Mouse (Mus musculus): ENCODE measurements around the gene Ulk4. TPM values are rescaled to one million over a fixed set of nuclear protein-coding genes. Genes with fewer than 3 reads are reported as not detected.

The Ulk4 gene
- polyA plus RNA-seq, 2 experiments, result 0.40 to 30.5 TPM

GRCm38 (mm10) chr9:121319323-121319966 is 42.4 kb upstream of the Ulk4 start:
- no peak for ATAC-seq (ENCODE audit: insufficient read depth)
- Histone ChIP-seq H3K27ac (no peak overlapping the region), H3K9me3 (ENCODE audit: control insufficient read depth, low read length) (no peaks in the 10 kb centered on the region), H3K4me3 (ENCODE audit: insufficient read depth in 1 of 2, low read depth in 2 of 2, low read length in 2 of 2) (no peak overlapping the region), H3K36me3 (replicated peaks; ENCODE audit: control insufficient read depth, insufficient read depth, low read depth) (no peaks in the 10 kb centered on the region), H3K27me3 (ENCODE audit: control insufficient read depth, insufficient read depth, low read length) (no peaks in the 10 kb centered on the region), H3K4me2 (ENCODE audit: low read depth) (no peak overlapping the region), H3K4me1 (replicated peaks; ENCODE audit: control insufficient read depth in 2 of 2, insufficient read depth in 2 of 2, low read length in 1 of 2) (peaks cover 0 to 18% of the 10 kb centered on the region in 2 experiments; a peak in 3 of 4 replicates), H3K9ac (replicated peaks) (no peak overlapping the region)
- TF ChIP-seq CTCF (IDR thresholded peaks at IDR 0.05; ENCODE audit: low read depth) (no peak), EP300 (IDR thresholded peaks at IDR 0.05; ENCODE audit: low read depth) (no peak)
- 82% methylated on average over 10 of the region's 10 CpGs for WGBS (ENCODE audit: insufficient replicate concordance)
- DNase-seq (ENCODE audit: low read depth in 3 of 3, low spot score in 3 of 3), result no peak

- 27% methylated on average over 12 of the region's 12 CpGs for WGBS (ENCODE audit: insufficient replicate concordance)
- H3K9me3 ChIP-seq (ENCODE audit: control insufficient read depth, low read length), result no peaks in the 10 kb centered on the region
- H3K4me2 ChIP-seq (ENCODE audit: low read depth), result no peak overlapping the region
- no peak for DNase-seq (ENCODE audit: low read depth in 3 of 3, low spot score in 3 of 3)
- H3K4me1 ChIP-seq (replicated peaks; ENCODE audit: control insufficient read depth in 2 of 2, insufficient read depth in 2 of 2, low read length in 1 of 2), result peaks cover 0 to 27% of the 10 kb centered on the region in 2 experiments; a peak in 3 of 4 replicates
- H3K27me3 ChIP-seq (ENCODE audit: control insufficient read depth, insufficient read depth, low read length), result no peaks in the 10 kb centered on the region
- TF ChIP-seq CTCF (IDR thresholded peaks at IDR 0.05; ENCODE audit: low read depth), result peak; percentile 17; the same call in 1 of the 2 replicates
- no peak for TF ChIP-seq EP300 (IDR thresholded peaks at IDR 0.05; ENCODE audit: low read depth)
- ATAC-seq (ENCODE audit: insufficient read depth), result no peak
- no peak overlapping the region for H3K4me3 ChIP-seq (ENCODE audit: insufficient read depth in 1 of 2, low read depth in 2 of 2, low read length in 2 of 2)
- no peak overlapping the region for H3K9ac ChIP-seq (replicated peaks)
- no peak overlapping the region for H3K27ac ChIP-seq
- no peaks in the 10 kb centered on the region for H3K36me3 ChIP-seq (replicated peaks; ENCODE audit: control insufficient read depth, insufficient read depth, low read depth)
Measured at GRCm38 (mm10) chr9:121316621-121317405, 39.8 kb upstream of the Ulk4 start.

GRCm38 (mm10) chr9:121315901-121316595 is 39.1 kb upstream of the Ulk4 start:
- ATAC-seq (ENCODE audit: insufficient read depth) (no peak), DNase-seq (ENCODE audit: low read depth in 3 of 3, low spot score in 3 of 3) (no peak)
- no peak overlapping the region for H3K9ac ChIP-seq (replicated peaks)
- no peaks in the 10 kb centered on the region for H3K9me3 ChIP-seq (ENCODE audit: control insufficient read depth, low read length)
- no peak for TF ChIP-seq CTCF (IDR thresholded peaks at IDR 0.05; ENCODE audit: low read depth)
- TF ChIP-seq EP300 (IDR thresholded peaks at IDR 0.05; ENCODE audit: low read depth), result no peak
- WGBS (ENCODE audit: insufficient replicate concordance), result 69% methylated on average over 4 of the region's 4 CpGs
- H3K4me1 ChIP-seq (replicated peaks; ENCODE audit: control insufficient read depth in 2 of 2, insufficient read depth in 2 of 2, low read length in 1 of 2), result peaks cover 0 to 27% of the 10 kb centered on the region in 2 experiments; a peak in 3 of 4 replicates
- H3K4me3 ChIP-seq (ENCODE audit: insufficient read depth in 1 of 2, low read depth in 2 of 2, low read length in 2 of 2), result no peak overlapping the region
- H3K4me2 ChIP-seq (ENCODE audit: low read depth), result no peak overlapping the region
- no peaks in the 10 kb centered on the region for H3K36me3 ChIP-seq (replicated peaks; ENCODE audit: control insufficient read depth, insufficient read depth, low read depth)
- no peaks in the 10 kb centered on the region for H3K27me3 ChIP-seq (ENCODE audit: control insufficient read depth, insufficient read depth, low read length)
- H3K27ac ChIP-seq, result no peak overlapping the region

- 6% methylated on average over 14 of the region's 14 CpGs for WGBS (ENCODE audit: insufficient replicate concordance)
- no peak for DNase-seq (ENCODE audit: low read depth in 3 of 3, low spot score in 3 of 3)
- Histone ChIP-seq H3K4me3 (ENCODE audit: insufficient read depth in 1 of 2, low read depth in 2 of 2, low read length in 2 of 2) (peak overlapping the region; percentile 30 to 46), H3K27ac (peak overlapping the region; percentile 31; the same call in 1 of the 2 replicates), H3K9me3 (ENCODE audit: control insufficient read depth, low read length) (no peaks in the 10 kb centered on the region), H3K4me2 (ENCODE audit: low read depth) (peak overlapping the region; percentile 63), H3K27me3 (ENCODE audit: control insufficient read depth, insufficient read depth, low read length) (no peaks in the 10 kb centered on the region), H3K36me3 (replicated peaks; ENCODE audit: control insufficient read depth, insufficient read depth, low read depth) (no peaks in the 10 kb centered on the region), H3K9ac (replicated peaks) (no peak overlapping the region), H3K4me1 (replicated peaks; ENCODE audit: control insufficient read depth in 2 of 2, insufficient read depth in 2 of 2, low read length in 1 of 2) (peaks cover 0 to 27% of the 10 kb centered on the region in 2 experiments; a peak in 3 of 4 replicates)
- TF ChIP-seq CTCF (IDR thresholded peaks at IDR 0.05; ENCODE audit: low read depth) (no peak), EP300 (IDR thresholded peaks at IDR 0.05; ENCODE audit: low read depth) (no peak)
- ATAC-seq (ENCODE audit: insufficient read depth), result no peak
Measured at GRCm38 (mm10) chr9:121314541-121315152, 37.6 kb upstream of the Ulk4 start.
